Mouse (Mus musculus): ENCODE results near the gene Kctd20. TPM values are rescaled to one million over a fixed set of nuclear protein-coding genes. Genes with fewer than 3 reads are reported as not detected.

Kctd20 gene
- polyA plus RNA-seq, 1 experiment from 2014 or later = 83.2 TPM

DNA sequence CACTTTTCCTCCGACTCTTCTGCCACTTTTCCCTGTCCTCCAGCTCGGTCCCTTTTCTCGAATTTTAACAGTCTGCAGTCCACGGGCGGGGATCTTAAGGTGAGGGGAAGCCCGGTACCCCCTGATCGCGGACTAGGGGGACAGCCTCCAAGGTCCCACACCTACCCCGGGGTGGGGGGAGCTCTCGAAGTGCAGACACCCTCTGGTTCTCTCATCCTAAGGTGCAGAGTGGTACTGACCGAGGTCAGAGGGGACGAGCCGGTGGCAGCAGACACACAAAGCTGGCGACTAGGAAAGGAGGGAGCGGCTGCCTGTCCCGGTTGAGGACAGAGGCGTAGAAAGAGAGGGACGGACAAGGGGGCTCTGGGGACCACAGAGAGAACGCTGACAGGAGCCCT, 55.5 kb downstream of the Kctd20 start:
- Histone ChIP-seq H3K4me1 (replicated peaks; ENCODE audit: control insufficient read depth, insufficient read depth, low read length) (peaks cover 9% of the 10 kb centered on the region; the same call in 1 of the 2 replicates), H3K4me2 (ENCODE audit: low read depth, low read length) (peak overlapping the region; percentile 75), H3K9ac (ENCODE audit: low read length) (peak overlapping the region; percentile 79), H3K27ac (ENCODE audit: low read length) (peak overlapping the region; percentile 76), H3K36me3 (ENCODE audit: control insufficient read depth, insufficient read depth, low read length) (no peaks in the 10 kb centered on the region), H3K27me3 (ENCODE audit: control insufficient read depth, insufficient read depth, low read depth, low read length) (no peaks in the 10 kb centered on the region), H3K9me3 (ENCODE audit: control insufficient read depth, low read length) (no peaks in the 10 kb centered on the region), H3K4me3 (ENCODE audit: low read length) (peak overlapping the region; percentile 71)
- WGBS = under 1% methylated on average over 19 of the region's 19 CpGs
- ATAC-seq (ENCODE audit: low read depth) = no peak; the same call in 1 of the 2 replicates

GRCm38 (mm10) chr17:29007641-29008325, 56.0 kb downstream of the Kctd20 start, which contains the start of gene Stk38:
Gene Stk38 (minus strand): TSS chr17:29007995.
- Histone ChIP-seq H3K4me1 (replicated peaks; ENCODE audit: control insufficient read depth, insufficient read depth, low read length) (peaks cover 9% of the 10 kb centered on the region; the same call in 1 of the 2 replicates), H3K27me3 (ENCODE audit: control insufficient read depth, insufficient read depth, low read depth, low read length) (no peaks in the 10 kb centered on the region), H3K9ac (ENCODE audit: low read length) (peak within 1 kb of the TSS; percentile 79), H3K4me2 (ENCODE audit: low read depth, low read length) (peak within 1 kb of the TSS; percentile 75), H3K4me3 (ENCODE audit: low read length) (peak within 1 kb of the TSS; percentile 71), H3K36me3 (ENCODE audit: control insufficient read depth, insufficient read depth, low read length) (no peaks in the 10 kb centered on the region), H3K9me3 (ENCODE audit: control insufficient read depth, low read length) (no peaks in the 10 kb centered on the region), H3K27ac (ENCODE audit: low read length) (peak within 1 kb of the TSS; percentile 76)
- ATAC-seq (ENCODE audit: low read depth) = peak; percentile 96
- WGBS = under 1% methylated on average over 65 of the region's 65 CpGs

- no peak for ATAC-seq (ENCODE audit: low read depth)
- no peaks in the 10 kb centered on the region for H3K27me3 ChIP-seq (ENCODE audit: control insufficient read depth, insufficient read depth, low read depth, low read length)
- peak overlapping the region; percentile 71 for H3K4me3 ChIP-seq (ENCODE audit: low read length)
Measured at GRCm38 (mm10) chr17:29008326-29008650, 56.5 kb downstream of the Kctd20 start.

GRCm38 (mm10) chr17:29009181-29009580, 57.4 kb downstream of the Kctd20 start:
- WGBS = 87% methylated on average over 4 of the region's 4 CpGs
- no peak overlapping the region for H3K4me2 ChIP-seq (ENCODE audit: low read depth, low read length)
- no peaks in the 10 kb centered on the region for H3K36me3 ChIP-seq (ENCODE audit: control insufficient read depth, insufficient read depth, low read length)
- no peaks in the 10 kb centered on the region for H3K9me3 ChIP-seq (ENCODE audit: control insufficient read depth, low read length)
- no peak overlapping the region for H3K27ac ChIP-seq (ENCODE audit: low read length)
- peaks cover 12% of the 10 kb centered on the region for H3K4me1 ChIP-seq (replicated peaks; ENCODE audit: control insufficient read depth, insufficient read depth, low read length)
- no peak overlapping the region for H3K4me3 ChIP-seq (ENCODE audit: low read length)
- H3K27me3 ChIP-seq (ENCODE audit: control insufficient read depth, insufficient read depth, low read depth, low read length) = no peaks in the 10 kb centered on the region
- ATAC-seq (ENCODE audit: low read depth) = no peak
- H3K9ac ChIP-seq (ENCODE audit: low read length) = no peak overlapping the region

More at GRCm38 (mm10) chr17:29008326-29008650, 56.5 kb downstream of the Kctd20 start:
- peak overlapping the region; percentile 79 for H3K9ac ChIP-seq (ENCODE audit: low read length)
- no peaks in the 10 kb centered on the region for H3K9me3 ChIP-seq (ENCODE audit: control insufficient read depth, low read length)
- peak overlapping the region; percentile 55 for H3K4me2 ChIP-seq (ENCODE audit: low read depth, low read length)
- H3K36me3 ChIP-seq (ENCODE audit: control insufficient read depth, insufficient read depth, low read length) = no peaks in the 10 kb centered on the region
- H3K4me1 ChIP-seq (replicated peaks; ENCODE audit: control insufficient read depth, insufficient read depth, low read length) = peaks cover 9% of the 10 kb centered on the region; the same call in 1 of the 2 replicates
- 20% methylated on average over 8 of the region's 8 CpGs for WGBS
- H3K27ac ChIP-seq (ENCODE audit: low read length) = peak overlapping the region; percentile 76

- no peaks in the 10 kb centered on the region for H3K27me3 ChIP-seq (ENCODE audit: control insufficient read depth, insufficient read depth, low read depth, low read length)
- no peak overlapping the region for H3K4me3 ChIP-seq (ENCODE audit: low read length)
- H3K36me3 ChIP-seq (ENCODE audit: control insufficient read depth, insufficient read depth, low read length) = no peaks in the 10 kb centered on the region
- peaks cover 3% of the 10 kb centered on the region for H3K4me1 ChIP-seq (replicated peaks; ENCODE audit: control insufficient read depth, insufficient read depth, low read length)
- no peak overlapping the region for H3K4me2 ChIP-seq (ENCODE audit: low read depth, low read length)
- no peaks in the 10 kb centered on the region for H3K9me3 ChIP-seq (ENCODE audit: control insufficient read depth, low read length)
- no peak overlapping the region for H3K9ac ChIP-seq (ENCODE audit: low read length)
- peak; percentile 78 for ATAC-seq (ENCODE audit: low read depth)
- H3K27ac ChIP-seq (ENCODE audit: low read length) = no peak overlapping the region; the same call in 1 of the 2 replicates
Measured at GRCm38 (mm10) chr17:29014235-29014634, 62.5 kb downstream of the Kctd20 start.

DNA sequence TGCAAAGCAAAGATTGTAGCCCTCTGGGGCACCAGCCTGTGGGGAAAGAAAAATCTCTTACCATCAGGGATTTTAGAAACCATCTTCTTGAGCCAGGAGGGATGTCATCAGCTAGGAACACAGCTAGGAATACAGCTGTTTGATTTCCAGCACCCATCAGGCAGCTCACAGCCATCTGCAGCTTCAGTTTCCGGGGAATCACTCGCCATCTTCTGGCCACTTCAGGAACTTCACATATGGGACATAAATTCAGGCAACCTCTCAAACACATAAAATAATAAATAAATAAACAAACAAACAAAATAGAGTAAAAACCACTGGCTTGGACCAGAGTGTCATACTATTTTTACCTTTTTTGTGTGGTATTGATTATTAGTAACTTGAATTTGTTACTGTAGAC, 63.9 kb downstream of the Kctd20 start:
- no peaks in the 10 kb centered on the region for H3K36me3 ChIP-seq (ENCODE audit: control insufficient read depth, insufficient read depth, low read length)
- H3K27ac ChIP-seq (ENCODE audit: low read length) = no peak overlapping the region
- H3K9me3 ChIP-seq (ENCODE audit: control insufficient read depth, low read length) = no peaks in the 10 kb centered on the region
- H3K4me3 ChIP-seq (ENCODE audit: low read length) = no peak overlapping the region
- H3K9ac ChIP-seq (ENCODE audit: low read length) = no peak overlapping the region
- no peak for ATAC-seq (ENCODE audit: low read depth)
- peaks cover 3% of the 10 kb centered on the region for H3K4me1 ChIP-seq (replicated peaks; ENCODE audit: control insufficient read depth, insufficient read depth, low read length)
- H3K4me2 ChIP-seq (ENCODE audit: low read depth, low read length) = no peak overlapping the region
- H3K27me3 ChIP-seq (ENCODE audit: control insufficient read depth, insufficient read depth, low read depth, low read length) = no peaks in the 10 kb centered on the region
- 28% methylated on average over 2 of the region's 2 CpGs for WGBS

DNA sequence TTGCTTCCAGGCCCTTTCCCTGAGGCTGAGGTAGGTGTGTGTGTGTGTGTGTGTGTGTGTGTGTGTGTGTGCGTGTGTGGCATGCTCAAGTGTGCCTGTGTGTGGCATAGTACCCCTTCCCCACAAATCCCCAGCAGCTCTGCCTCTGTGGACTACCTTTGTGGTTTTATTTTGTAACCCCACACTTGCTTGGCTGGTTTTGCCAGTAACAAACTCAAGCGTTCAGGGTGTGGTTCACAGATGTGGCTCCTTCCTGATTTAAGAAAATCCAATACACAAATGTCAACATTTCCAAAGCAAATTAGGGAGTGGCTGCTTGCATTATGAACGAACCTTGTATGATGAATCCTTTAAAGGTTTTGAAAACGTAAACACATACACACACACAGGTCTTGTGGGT, 65.0 kb downstream of the Kctd20 start:
- H3K27ac ChIP-seq (ENCODE audit: low read length) = no peak overlapping the region
- no peaks in the 10 kb centered on the region for H3K27me3 ChIP-seq (ENCODE audit: control insufficient read depth, insufficient read depth, low read depth, low read length)
- H3K36me3 ChIP-seq (ENCODE audit: control insufficient read depth, insufficient read depth, low read length) = no peaks in the 10 kb centered on the region
- no peak for ATAC-seq (ENCODE audit: low read depth)
- H3K4me1 ChIP-seq (replicated peaks; ENCODE audit: control insufficient read depth, insufficient read depth, low read length) = peaks cover 3% of the 10 kb centered on the region
- H3K9me3 ChIP-seq (ENCODE audit: control insufficient read depth, low read length) = no peaks in the 10 kb centered on the region
- no peak overlapping the region for H3K4me3 ChIP-seq (ENCODE audit: low read length)
- WGBS = 74% methylated on average over 4 of the region's 4 CpGs
- H3K9ac ChIP-seq (ENCODE audit: low read length) = no peak overlapping the region
- no peak overlapping the region for H3K4me2 ChIP-seq (ENCODE audit: low read depth, low read length)

DNA sequence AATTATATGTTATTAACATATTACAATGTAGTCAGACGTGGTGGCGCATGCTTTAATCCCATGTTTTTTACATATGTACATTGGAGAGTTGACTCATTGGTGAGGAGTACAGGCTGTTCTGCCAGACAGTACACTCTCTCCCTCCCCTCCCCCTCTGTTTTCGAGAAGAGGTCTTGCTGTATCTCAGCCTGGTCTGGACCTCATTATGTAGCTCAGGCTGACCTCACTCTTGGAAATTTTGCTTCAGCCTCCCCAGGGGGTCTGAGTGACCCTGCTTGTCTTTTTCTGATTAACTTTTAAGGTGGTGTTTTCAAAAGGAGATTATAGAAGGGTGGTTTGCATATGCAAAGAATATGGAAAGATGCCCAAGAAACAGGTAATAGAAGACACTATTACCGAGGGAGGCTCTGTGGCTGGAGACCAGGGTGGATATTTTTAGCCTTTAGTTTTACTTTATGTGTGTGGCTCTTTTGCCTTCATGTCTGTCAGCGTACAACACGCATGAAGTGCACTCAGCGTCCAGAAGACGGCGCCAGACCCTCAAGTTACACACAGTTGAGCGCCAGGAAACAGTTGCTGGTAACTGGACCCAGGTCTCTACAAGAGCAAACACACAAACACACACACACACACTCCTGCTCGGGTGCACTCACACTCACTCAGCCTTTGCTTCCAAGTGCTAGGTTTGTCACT, 66.7 kb downstream of the Kctd20 start:
- WGBS = 46% methylated on average over 11 of the region's 11 CpGs
- Histone ChIP-seq H3K9ac (ENCODE audit: low read length) (no peak overlapping the region), H3K27ac (ENCODE audit: low read length) (no peak overlapping the region), H3K4me2 (ENCODE audit: low read depth, low read length) (no peak overlapping the region), H3K27me3 (ENCODE audit: control insufficient read depth, insufficient read depth, low read depth, low read length) (no peaks in the 10 kb centered on the region), H3K9me3 (ENCODE audit: control insufficient read depth, low read length) (no peaks in the 10 kb centered on the region), H3K4me1 (replicated peaks; ENCODE audit: control insufficient read depth, insufficient read depth, low read length) (peaks cover 3% of the 10 kb centered on the region), H3K36me3 (ENCODE audit: control insufficient read depth, insufficient read depth, low read length) (no peaks in the 10 kb centered on the region), H3K4me3 (ENCODE audit: low read length) (no peak overlapping the region)
- ATAC-seq (ENCODE audit: low read depth) = no peak
